Mouse (Mus musculus): ENCODE data around the gene Hdac10. TPM values are rescaled to one million over a fixed set of nuclear protein-coding genes. Genes with fewer than 3 reads are reported as not detected.

The Hdac10 gene
- polyA plus RNA-seq, 1 experiment: 11.7 TPM

DNA sequence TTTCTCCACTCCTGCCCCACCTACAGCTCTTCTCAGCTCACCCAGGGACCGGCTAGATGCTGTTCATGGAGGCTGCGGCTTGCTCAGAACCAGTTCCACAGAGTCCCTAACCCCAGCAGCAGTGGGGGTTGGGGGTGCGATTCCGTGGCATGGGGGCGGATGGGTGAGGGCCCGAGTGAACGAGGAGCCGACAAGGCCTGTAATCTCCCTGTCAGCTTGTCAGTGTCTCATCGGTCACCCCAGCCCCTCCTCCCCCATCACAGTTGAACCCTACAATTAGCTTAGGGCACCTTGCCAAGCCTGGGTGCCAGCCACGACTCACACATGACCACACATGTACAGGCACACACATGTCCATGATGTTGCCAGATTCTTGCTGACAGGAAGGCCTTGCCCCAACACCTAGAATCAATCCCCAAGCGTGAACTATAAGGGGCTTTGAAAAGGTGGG, 46.4 kb upstream of the Hdac10 start:
- Histone ChIP-seq H3K4me3 (no peak overlapping the region), H3K36me3 (ENCODE audit: control insufficient read depth, insufficient read depth) (no peaks in the 10 kb centered on the region), H3ac (ENCODE audit: control insufficient read depth, insufficient read length) (no peak overlapping the region), H3K79me2 (ENCODE audit: control insufficient read depth, insufficient read depth) (peaks cover 97% of the 10 kb centered on the region), H3K4me2 (ENCODE audit: low read depth) (no peak overlapping the region), H3K27me3 (ENCODE audit: control insufficient read depth, insufficient read depth, insufficient read length) (no peaks in the 10 kb centered on the region)
- TF ChIP-seq TCF12 (IDR thresholded peaks at IDR 0.05; ENCODE audit: insufficient read depth, poor library complexity, severe bottlenecking) (no peak), POLR2AphosphoS2 (IDR thresholded peaks at IDR 0.05; ENCODE audit: insufficient read length, low read depth) (peak; percentile 14)

DNA sequence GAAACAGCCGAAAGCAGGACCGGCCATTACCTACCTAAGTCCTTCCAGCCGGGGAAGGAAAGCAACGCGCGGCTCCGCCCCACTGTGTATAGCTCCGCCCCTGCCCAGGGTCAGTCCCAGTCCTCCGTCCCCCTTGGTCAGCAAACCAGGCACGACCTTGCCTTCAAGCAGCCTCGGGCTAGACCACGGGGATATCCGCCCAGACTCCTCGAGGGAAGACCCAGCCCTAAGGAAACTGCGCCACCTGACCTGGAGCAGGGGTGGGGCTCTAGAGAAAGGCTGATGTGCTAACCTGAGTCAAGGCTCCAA, 45.4 kb upstream of the Hdac10 start:
- no peak overlapping the region for H3K4me3 ChIP-seq
- H3ac ChIP-seq (ENCODE audit: control insufficient read depth, insufficient read length): no peak overlapping the region
- H3K36me3 ChIP-seq (ENCODE audit: control insufficient read depth, insufficient read depth): peaks cover 2% of the 10 kb centered on the region
- H3K4me2 ChIP-seq (ENCODE audit: low read depth): no peak overlapping the region
- TF ChIP-seq CEBPB (IDR thresholded peaks at IDR 0.05; ENCODE audit: insufficient read depth, poor library complexity, severe bottlenecking) (no peak), TCF3 (IDR thresholded peaks at IDR 0.05; ENCODE audit: insufficient read length, low read depth) (no peak)
- peaks cover 94% of the 10 kb centered on the region for H3K79me2 ChIP-seq (ENCODE audit: control insufficient read depth, insufficient read depth)
- no peaks in the 10 kb centered on the region for H3K27me3 ChIP-seq (ENCODE audit: control insufficient read depth, insufficient read depth, insufficient read length)

DNA sequence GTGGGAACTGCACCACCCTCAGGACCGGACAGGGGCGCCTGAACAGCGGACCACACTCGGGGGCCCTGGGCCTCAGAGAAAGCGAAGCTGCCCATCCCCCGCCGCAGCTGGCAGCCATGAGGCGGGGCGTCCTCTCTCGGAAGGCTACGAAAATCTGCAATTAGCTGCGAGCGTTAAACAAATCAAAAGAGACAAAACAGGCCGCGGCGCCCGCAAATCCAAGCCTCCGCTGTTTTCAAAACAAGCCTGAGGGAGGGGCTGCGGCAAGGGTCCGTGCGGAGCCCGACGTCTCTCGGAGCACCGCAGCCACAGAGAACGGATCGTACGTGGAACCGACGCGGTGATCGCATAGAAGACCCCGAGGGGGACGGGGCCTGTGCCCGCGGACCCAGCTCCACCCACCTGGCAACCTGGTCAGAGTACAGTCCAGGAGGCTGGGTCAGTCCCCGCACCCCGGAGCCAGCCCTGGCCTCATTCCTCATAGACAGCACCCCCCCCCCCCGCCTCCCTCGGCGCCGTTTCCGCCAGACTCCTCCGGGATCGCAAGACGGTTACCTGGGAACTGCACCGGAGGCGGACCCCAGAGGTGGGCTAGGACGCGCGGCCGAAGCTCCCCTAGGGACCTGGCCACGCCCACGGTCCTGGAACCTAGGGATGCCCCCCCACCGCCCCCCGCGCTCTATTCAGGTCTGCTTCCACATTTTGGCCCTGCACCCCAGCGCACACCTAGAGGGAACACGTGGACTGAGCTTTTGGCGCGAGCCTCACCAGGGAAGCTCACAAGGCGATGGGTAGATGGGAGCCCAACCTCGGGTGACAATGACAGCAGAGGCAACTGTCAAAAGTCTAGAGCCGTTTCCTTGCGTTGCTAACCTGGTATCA, 44.8 kb upstream of the Hdac10 start:
- H3K4me2 ChIP-seq (ENCODE audit: low read depth): no peak overlapping the region
- no peak overlapping the region for H3K4me3 ChIP-seq
- H3ac ChIP-seq (ENCODE audit: control insufficient read depth, insufficient read length): no peak overlapping the region
- H3K27me3 ChIP-seq (ENCODE audit: control insufficient read depth, insufficient read depth, insufficient read length): no peaks in the 10 kb centered on the region
- H3K36me3 ChIP-seq (ENCODE audit: control insufficient read depth, insufficient read depth): peaks cover 7% of the 10 kb centered on the region
- H3K79me2 ChIP-seq (ENCODE audit: control insufficient read depth, insufficient read depth): peaks cover 94% of the 10 kb centered on the region
- TF ChIP-seq REST (IDR thresholded peaks at IDR 0.05; ENCODE audit: insufficient read depth, insufficient read length) (no peak), MYOD1 (IDR thresholded peaks at IDR 0.05; ENCODE audit: control insufficient read depth in 1 of 3, insufficient read length in 2 of 3, low read depth in 2 of 3) (peak in 1 of 3 experiments; percentile 15)

DNA sequence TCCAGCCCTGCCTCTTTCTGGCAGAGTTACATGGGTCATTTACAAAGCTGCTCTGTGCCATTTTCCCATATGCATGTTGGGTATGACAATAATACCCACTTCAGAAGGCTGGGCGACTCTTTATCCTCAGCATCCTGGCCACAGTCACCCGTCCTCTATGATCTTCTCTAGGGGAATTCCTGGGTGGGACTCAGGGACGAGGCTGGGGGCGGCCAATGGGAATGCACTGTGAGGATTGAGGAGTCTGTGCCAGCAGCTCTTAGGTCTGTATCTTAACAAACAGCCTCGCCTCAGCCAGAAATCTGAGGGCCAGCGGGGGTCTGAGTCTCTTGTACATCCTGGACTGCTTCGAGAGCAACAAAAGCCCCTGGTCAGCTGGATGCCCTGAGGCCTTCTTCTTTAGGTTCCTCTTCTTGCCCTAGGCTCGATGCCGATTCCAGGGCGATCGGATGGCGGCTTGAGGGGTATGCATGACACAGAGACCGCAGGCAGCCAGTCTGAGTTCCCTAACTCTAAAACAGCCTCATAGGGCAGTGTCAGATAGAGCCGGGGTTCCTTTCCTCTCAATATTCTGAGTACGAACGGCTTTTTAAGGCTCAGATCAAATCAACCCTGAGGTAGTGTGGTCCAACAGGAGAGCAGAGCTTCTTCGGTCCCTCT, 43.9 kb upstream of the Hdac10 start:
- H3K27me3 ChIP-seq (ENCODE audit: control insufficient read depth, insufficient read depth, insufficient read length): no peaks in the 10 kb centered on the region
- H3K79me2 ChIP-seq (ENCODE audit: control insufficient read depth, insufficient read depth): peaks cover 94% of the 10 kb centered on the region
- TF ChIP-seq MAX (IDR thresholded peaks at IDR 0.05; ENCODE audit: low read depth) (no peak), MYOD1 (IDR thresholded peaks at IDR 0.05; ENCODE audit: control insufficient read depth in 1 of 3, insufficient read length in 2 of 3, low read depth in 2 of 3) (no peak), USF1 (IDR thresholded peaks at IDR 0.05; ENCODE audit: low read depth) (no peak), SRF (IDR thresholded peaks at IDR 0.05; ENCODE audit: control insufficient read depth, insufficient read length, low read depth) (no peak), CEBPB (IDR thresholded peaks at IDR 0.05; ENCODE audit: insufficient read depth, poor library complexity, severe bottlenecking) (no peak), E2F4 (IDR thresholded peaks at IDR 0.05; ENCODE audit: insufficient read depth) (no peak)
- H3ac ChIP-seq (ENCODE audit: control insufficient read depth, insufficient read length): no peak overlapping the region
- H3K4me3 ChIP-seq: no peak overlapping the region
- H3K4me2 ChIP-seq (ENCODE audit: low read depth): no peak overlapping the region
- H3K36me3 ChIP-seq (ENCODE audit: control insufficient read depth, insufficient read depth): peaks cover 7% of the 10 kb centered on the region

DNA sequence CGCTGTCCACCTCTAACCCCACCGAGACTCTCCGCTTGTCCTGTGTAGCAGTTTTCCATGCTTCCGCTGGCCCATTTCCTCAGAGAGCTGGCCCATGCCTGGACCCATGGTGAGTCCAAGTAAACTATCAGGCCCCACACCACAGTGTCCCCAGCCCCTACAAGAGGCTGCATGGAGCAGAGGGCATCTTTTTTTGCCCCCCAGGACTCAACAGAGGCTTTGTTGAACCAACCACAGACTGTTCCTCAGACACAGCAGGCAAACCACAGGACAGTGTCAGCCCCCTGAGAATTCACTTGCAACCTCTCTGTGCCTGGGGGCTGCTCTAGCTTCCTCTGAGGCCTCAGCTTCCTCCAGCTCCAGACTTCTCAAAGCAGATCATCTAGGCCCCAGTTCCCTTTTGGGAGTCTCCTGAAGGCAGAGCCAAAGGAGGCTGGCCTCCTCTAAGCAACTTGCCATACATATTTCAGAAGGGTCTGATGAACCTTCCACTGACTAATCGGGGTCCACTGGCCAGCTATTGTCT, 43.1 kb upstream of the Hdac10 start:
- no peak overlapping the region for H3ac ChIP-seq (ENCODE audit: control insufficient read depth, insufficient read length)
- no peaks in the 10 kb centered on the region for H3K27me3 ChIP-seq (ENCODE audit: control insufficient read depth, insufficient read depth, insufficient read length)
- H3K79me2 ChIP-seq (ENCODE audit: control insufficient read depth, insufficient read depth): peaks cover 86% of the 10 kb centered on the region
- TF ChIP-seq SRF (IDR thresholded peaks at IDR 0.05; ENCODE audit: control insufficient read depth, insufficient read length, low read depth): no peak
- TF ChIP-seq USF1 (IDR thresholded peaks at IDR 0.05; ENCODE audit: low read depth): no peak
- no peak for TF ChIP-seq MYOG (IDR thresholded peaks at IDR 0.05; ENCODE audit: control insufficient read depth in 1 of 3, insufficient read depth in 1 of 3, insufficient read length in 2 of 3, low read depth in 2 of 3)
- no peak for TF ChIP-seq MYOD1 (IDR thresholded peaks at IDR 0.05; ENCODE audit: control insufficient read depth in 1 of 3, insufficient read length in 2 of 3, low read depth in 2 of 3)
- TF ChIP-seq TCF3 (IDR thresholded peaks at IDR 0.05; ENCODE audit: insufficient read length, low read depth): no peak
- TF ChIP-seq REST (IDR thresholded peaks at IDR 0.05; ENCODE audit: insufficient read depth, insufficient read length): no peak
- no peak for TF ChIP-seq TCF12 (IDR thresholded peaks at IDR 0.05; ENCODE audit: insufficient read depth, poor library complexity, severe bottlenecking)
- TF ChIP-seq E2F4 (IDR thresholded peaks at IDR 0.05; ENCODE audit: insufficient read depth): no peak
- TF ChIP-seq CEBPB (IDR thresholded peaks at IDR 0.05; ENCODE audit: insufficient read depth, poor library complexity, severe bottlenecking): no peak
- TF ChIP-seq POLR2AphosphoS2 (IDR thresholded peaks at IDR 0.05; ENCODE audit: insufficient read length, low read depth): no peak
- no peak for TF ChIP-seq POLR2A (IDR thresholded peaks at IDR 0.05; ENCODE audit: insufficient read length, low read depth)
- no peak for TF ChIP-seq MAX (IDR thresholded peaks at IDR 0.05; ENCODE audit: low read depth)
- H3K4me2 ChIP-seq (ENCODE audit: low read depth): no peak overlapping the region
- H3K36me3 ChIP-seq (ENCODE audit: control insufficient read depth, insufficient read depth): peaks cover 10% of the 10 kb centered on the region
- no peak overlapping the region for H3K4me3 ChIP-seq
